Mouse (Mus musculus): ENCODE data around the gene Cd300lg. TPM values are rescaled to one million over a fixed set of nuclear protein-coding genes. Genes with fewer than 3 reads are reported as not detected.
A peak's percentile ranks its signal among the peaks of the same experiment; 100 is the strongest.

Cd300lg gene
- 10 to 100 TPM; 68.3 to 69.5 TPM for total RNA-seq (2021)

GRCm38 (mm10) chr11:102041350-102041949 lies at the start of gene Cd300lg:
TSS of gene Cd300lg (plus strand) at chr11:102041509.
- DNase-seq = peak in 1 of 2 experiments; percentile 49
- intact Hi-C loops (cut with DNase I) = no loop called here

DNA sequence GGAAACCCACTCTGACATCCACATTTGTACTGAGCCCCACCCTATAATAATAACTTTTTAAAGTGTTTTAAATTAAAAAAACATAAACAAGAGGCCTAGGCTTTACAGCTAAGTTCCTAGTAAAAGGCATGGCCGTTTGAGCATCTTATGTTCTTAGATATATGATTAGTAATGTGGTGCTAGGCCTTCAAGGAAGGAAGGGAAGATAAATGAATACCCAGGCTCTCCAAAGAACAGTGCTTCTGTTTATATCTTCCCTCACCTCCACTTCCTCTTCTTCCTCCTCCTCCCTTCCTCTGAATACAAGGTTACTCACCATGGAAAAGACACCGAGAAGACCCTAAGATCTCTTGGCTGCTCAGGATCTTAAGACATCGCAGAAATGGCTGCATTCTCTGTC lies 49.5 kb upstream of the Cd300lg start:
- DNase-seq = no peak
- intact Hi-C loops (cut with DNase I) = no loop called here

GRCm38 (mm10) chr11:101992411-101992810 lies 48.9 kb upstream of the Cd300lg start:
- no peak for DNase-seq
- intact Hi-C loops (cut with DNase I) = no loop called here

DNA sequence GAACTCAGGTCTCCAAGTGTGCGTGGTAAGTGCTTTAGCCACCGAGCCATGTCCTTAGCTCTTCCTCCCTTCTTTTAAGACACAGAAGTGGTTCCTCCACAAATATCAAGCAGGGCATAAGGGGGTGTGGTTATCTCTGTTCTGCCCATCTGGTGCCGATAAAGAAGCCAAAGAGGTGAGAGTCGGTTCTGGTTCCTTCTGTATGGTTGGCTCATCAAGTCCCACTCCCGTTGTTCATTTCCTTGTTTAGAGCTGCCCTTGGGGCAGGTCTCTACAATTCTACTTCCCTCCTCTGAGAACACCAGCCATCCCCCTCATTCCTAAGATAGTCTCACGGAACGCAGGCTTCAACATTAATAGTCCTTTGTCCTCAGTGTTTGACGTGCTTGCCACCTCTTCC lies 47.2 kb upstream of the Cd300lg start:
- intact Hi-C loops (cut with DNase I) = no loop called here
- DNase-seq = no peak

- intact Hi-C loops (cut with DNase I) = no loop called here
Observed at GRCm38 (mm10) chr11:101995938-101996337, 45.4 kb upstream of the Cd300lg start.

DNA sequence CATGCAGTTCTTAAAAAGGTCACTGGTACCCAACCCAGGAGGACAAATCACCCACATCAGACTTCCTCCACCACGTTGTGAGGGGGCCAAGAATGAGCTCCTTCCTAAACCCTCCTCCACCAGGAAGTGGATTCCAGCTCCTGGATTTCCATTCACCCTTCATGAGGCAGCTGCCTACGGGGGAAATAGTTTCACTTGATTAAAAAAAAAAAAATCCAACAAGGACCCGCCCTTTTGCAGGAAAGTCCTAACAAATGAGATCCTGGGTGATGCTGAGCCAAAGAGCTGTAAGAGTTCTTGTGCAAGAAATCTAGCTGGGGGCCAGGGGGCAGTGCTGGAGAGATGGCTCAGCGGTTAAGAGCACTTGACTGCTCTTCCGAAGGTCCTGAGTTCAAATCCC lies 43.1 kb upstream of the Cd300lg start:
- intact Hi-C loops (cut with DNase I) = no loop called here
- DNase-seq = peak; percentile 31 to 32

More at GRCm38 (mm10) chr11:101995938-101996337, 45.4 kb upstream of the Cd300lg start:
- no peak for DNase-seq

DNA sequence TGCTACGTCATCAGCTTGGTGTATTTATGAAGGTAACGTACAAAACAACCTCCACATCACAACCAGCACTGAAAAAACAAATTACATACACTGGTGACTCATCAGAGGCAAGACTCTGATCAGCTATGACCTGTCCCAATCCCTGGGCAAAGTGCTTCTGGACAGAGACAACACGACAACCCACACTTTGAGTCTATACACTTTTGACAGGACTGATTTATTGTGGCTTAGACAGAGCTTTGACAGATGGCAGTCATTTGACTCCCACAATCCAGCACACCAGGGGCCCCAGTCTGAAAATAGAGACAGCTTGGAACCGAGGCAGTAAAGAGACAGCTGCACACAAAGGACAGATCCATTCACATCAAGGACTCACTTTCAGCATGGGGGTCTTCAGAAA lies 41.8 kb upstream of the Cd300lg start:
- no peak for DNase-seq

DNA sequence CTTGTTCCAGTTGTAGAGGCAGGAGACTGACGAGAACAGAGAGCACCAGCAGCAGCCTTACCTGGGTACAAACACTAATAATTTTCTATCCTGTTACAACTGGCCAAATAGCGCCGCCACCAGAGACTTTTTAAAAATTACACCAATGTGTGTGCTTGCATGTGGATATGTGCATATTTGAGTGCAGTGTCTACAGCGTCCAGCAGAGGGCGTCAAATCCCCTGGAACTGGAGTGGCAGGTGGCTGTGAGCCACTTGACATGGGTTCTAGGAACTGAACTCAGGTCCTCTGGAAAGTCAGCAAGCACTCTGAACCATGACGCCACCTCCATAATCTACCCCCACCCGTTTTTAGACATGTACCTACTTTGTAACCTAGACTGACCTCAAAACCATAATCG lies 37.1 kb upstream of the Cd300lg start:
- intact Hi-C loops (cut with DNase I) = no loop called here
- no peak for DNase-seq

More for the DNA sequence above, 41.8 kb upstream of the Cd300lg start:
- intact Hi-C loops (cut with DNase I) = no loop called here

GRCm38 (mm10) chr11:102006271-102006670 lies 35.0 kb upstream of the Cd300lg start:
- intact Hi-C loops (cut with DNase I) = no loop called here
- no peak for DNase-seq

GRCm38 (mm10) chr11:102006688-102007087 lies 34.6 kb upstream of the Cd300lg start:
- intact Hi-C loops (cut with DNase I) = no loop called here
- no peak for DNase-seq

DNA sequence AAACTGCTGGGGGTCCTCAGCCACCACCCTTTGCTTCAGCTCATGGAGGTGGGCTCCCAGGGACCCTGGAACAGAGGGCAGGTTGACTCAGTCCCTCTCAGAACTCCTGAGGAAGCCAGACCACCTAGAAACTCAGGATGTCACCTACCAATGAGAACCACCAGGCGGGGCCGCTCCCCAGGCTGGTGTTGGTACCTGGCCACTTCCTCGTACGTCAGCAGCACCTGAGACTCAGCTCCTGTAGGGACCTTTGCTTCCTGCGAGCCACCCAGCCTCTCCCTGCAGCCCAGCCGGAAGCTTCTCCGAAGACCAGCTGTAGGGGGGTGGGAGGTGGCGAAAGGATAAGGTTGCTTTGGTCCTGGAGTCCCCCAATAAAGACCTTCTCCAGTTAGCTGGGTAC lies 32.9 kb upstream of the Cd300lg start:
- intact Hi-C loops (cut with DNase I) = no loop called here

GRCm38 (mm10) chr11:102008954-102009637 lies 32.2 kb upstream of the Cd300lg start:
- intact Hi-C loops (cut with DNase I) = no loop called here
- no peak for DNase-seq

More for the DNA sequence above, 32.9 kb upstream of the Cd300lg start:
- DNase-seq = no peak

GRCm38 (mm10) chr11:102010140-102010539 lies 31.2 kb upstream of the Cd300lg start:
- DNase-seq = no peak
- intact Hi-C loops (cut with DNase I) = no loop called here

DNA sequence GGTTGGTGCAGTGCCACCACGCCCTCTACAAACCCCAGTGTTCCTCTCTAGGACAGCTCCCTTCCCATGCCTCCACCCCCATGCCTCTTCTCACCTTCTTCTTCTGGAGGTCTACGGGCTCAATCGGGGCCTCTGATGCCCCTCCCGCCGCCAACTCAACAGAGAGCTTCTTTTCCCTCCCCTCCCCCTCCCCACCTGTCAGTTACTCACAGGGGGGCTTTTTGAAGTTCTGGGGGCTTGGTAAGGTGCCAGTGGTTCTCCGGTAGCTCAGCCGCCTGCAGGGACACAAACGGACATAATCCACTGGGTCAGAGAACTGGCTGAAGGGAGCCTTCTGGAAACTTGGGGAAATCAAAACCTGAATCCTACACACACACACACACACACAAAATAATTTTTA lies 29.8 kb upstream of the Cd300lg start:
- DNase-seq = no peak
- intact Hi-C loops (cut with DNase I) = no loop called here

GRCm38 (mm10) chr11:102013201-102013600 lies 28.1 kb upstream of the Cd300lg start:
- intact Hi-C loops (cut with DNase I) = no loop called here
- no peak for DNase-seq

DNA sequence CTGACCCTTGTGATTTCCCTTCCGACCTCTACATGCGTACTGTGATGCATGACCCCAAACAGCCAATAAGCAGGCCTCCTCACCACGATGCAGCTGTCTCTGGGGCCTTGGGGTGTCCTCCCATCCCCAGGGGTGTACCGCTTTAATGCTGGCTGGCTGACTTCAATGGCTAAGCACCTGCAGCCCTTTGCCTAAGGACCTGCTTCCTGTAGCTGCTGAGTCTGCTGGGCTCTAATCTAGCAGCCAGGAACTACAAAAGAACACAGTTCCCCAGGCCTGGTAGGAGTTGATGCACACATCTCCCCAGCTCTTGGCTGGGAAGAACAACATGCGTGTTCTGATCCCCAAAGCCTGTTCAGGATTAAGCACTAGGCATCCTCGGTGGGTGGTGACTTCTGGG lies 25.8 kb upstream of the Cd300lg start:
- intact Hi-C loops (cut with DNase I) = no loop called here
- DNase-seq = no peak

DNA sequence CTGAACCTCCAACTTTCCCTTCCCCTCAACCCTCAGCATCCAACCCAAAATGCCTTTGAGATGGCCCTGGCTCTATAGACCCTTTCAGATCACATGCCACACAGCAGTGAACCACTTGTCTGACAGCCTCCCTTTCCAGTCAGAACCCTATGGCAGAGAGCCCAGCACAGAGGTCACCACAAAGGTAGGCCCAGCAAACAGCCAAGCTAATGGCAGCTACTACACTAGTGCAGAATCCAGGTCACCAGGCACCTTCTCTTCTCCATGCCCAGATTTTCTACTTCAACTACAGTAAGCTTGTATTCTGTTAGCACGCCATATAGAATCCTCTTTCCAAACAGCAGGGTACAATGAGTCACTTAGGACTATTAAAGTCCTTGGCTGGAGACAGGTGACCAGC lies 25.2 kb upstream of the Cd300lg start:
- DNase-seq = peak; percentile 33 to 52
- intact Hi-C loops (cut with DNase I) = no loop called here

DNA sequence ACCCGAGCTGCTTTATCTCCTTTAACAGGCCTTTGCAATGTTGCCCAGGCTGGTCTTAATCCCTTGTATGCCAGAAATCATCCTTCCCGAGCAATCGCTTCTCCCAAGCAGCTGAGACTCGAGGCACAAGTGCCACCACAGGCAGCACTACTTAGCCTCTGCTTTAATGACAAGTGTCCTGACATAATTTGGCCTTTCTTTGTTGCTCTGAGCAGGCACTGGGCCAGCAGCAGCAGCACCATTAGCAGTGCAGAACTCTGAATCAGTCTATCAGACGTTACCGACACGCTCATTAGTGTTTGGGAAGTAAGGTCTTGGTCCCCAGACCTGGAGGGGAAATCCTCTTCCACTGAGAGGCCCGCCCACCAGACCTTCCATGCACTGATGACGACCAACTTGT lies 21.6 kb upstream of the Cd300lg start:
- no peak for DNase-seq
- intact Hi-C loops (cut with DNase I) = no loop called here

DNA sequence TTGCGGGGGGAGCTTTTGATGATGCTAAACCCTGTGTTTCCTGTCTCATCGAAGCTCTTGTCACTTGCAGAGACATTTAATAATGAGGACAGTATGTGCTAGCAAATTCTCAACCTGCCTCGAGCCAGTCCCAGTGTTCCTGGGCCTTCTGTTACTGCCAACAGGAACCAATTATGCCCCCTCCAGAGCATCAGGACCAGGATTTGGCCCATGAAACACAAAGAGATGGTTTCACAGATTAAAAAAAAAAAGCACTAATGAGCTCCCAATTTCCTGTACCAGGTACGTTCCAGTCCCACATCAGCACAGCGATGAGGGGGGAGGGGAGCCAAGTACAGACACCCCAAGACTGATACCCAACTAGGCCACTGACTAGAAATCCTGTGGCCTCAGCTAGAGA lies 20.1 kb upstream of the Cd300lg start:
- intact Hi-C loops (cut with DNase I) = no loop called here
- DNase-seq = no peak

- no peak for DNase-seq
- intact Hi-C loops (cut with DNase I) = no loop called here
Observed at GRCm38 (mm10) chr11:102023406-102023805, 17.9 kb upstream of the Cd300lg start.

- intact Hi-C loops (cut with DNase I) = no loop called here
- DNase-seq = no peak
Observed at GRCm38 (mm10) chr11:102024084-102024758, 17.1 kb upstream of the Cd300lg start.

GRCm38 (mm10) chr11:102024875-102025274 lies 16.4 kb upstream of the Cd300lg start:
- intact Hi-C loops (cut with DNase I) = no loop called here
- DNase-seq = no peak

Data from heart, postnatal 36 days (tissue).